Mouse (Mus musculus) ES-E14 (cell line): ENCODE measurements at regions not wholly inside any gene's neighbourhood (a gene's known extent, or its start where the extent isn't known, plus 50 kb on each side); places are given as distances from the start of the nearest gene placed in this dataset.

Experiments used
- DNase-seq: peaks from one replicate; pipeline ENCODE4 v3.0.0-alpha.2; 2013; ENCODE audit warnings: low read depth, low spot score
- H3K27ac ChIP-seq: 2 replicates; pipeline ENCODE4 v1.5.1; 2012; ENCODE audit warnings: low read depth, mild to moderate bottlenecking, low read length, moderate library complexity, mixed read lengths; ENCODE audit not compliant: poor library complexity, insufficient read depth, severe bottlenecking
- H3K36me3 ChIP-seq: 2 replicates; pipeline ENCODE4 v1.6.1; 2012; ENCODE audit warnings: mild to moderate bottlenecking, low read length, moderate library complexity, mixed read lengths; ENCODE audit not compliant: control insufficient read depth, poor library complexity, insufficient read depth, severe bottlenecking
- H3K4me1 ChIP-seq, 2 experiments: fragments of 150-350 bp in 1 of 2; sonication (generic) in 1 of 2; 2 replicates each; pipeline ENCODE4 v1.6.1; 2012; ENCODE audit warnings: low read length in 2 of 2, mild to moderate bottlenecking in 1 of 2, mixed read lengths in 1 of 2; ENCODE audit not compliant: control insufficient read depth in 2 of 2, insufficient read depth in 2 of 2, poor library complexity in 1 of 2
- H3K4me3 ChIP-seq, 2 experiments: fragments of 150-350 bp in 1 of 2; sonication (generic) in 1 of 2; 2 replicates each; pipeline ENCODE4 v1.5.1; 2012; ENCODE audit warnings: low read length in 2 of 2, low read depth in 1 of 2, mild to moderate bottlenecking in 1 of 2, mixed read lengths in 1 of 2; ENCODE audit not compliant: insufficient read depth in 1 of 2, poor library complexity in 1 of 2, severe bottlenecking in 1 of 2
- H3K9ac ChIP-seq: 2 replicates; pipeline ENCODE4 v1.6.1; 2012; ENCODE audit warnings: low read depth, mild to moderate bottlenecking, low read length, mixed read lengths; ENCODE audit not compliant: poor library complexity, insufficient read depth, severe bottlenecking
- H3K9me3 ChIP-seq: fragments of 150-350 bp; sonication (generic); 2 replicates; pipeline ENCODE4 v1.6.1; 2012; ENCODE audit warnings: low read depth, mild to moderate bottlenecking, low read length; ENCODE audit not compliant: control insufficient read depth, insufficient read depth
- CHD2 ChIP-seq: IDR thresholded peaks from 2 replicates; pipeline ENCODE4 v1.6.1; 2014; ENCODE audit warnings: mild to moderate bottlenecking, low read depth, low read length, inconsistent platforms
- HCFC1 ChIP-seq: IDR thresholded peaks from 2 replicates; pipeline ENCODE4 v1.6.1; 2012; ENCODE audit warnings: low read length, inconsistent platforms, borderline replicate concordance; ENCODE audit not compliant: insufficient read depth
- MAFK ChIP-seq: IDR thresholded peaks from 2 replicates; pipeline ENCODE4 v1.6.1; 2014; ENCODE audit warnings: mild to moderate bottlenecking, low read depth, low read length, inconsistent platforms; ENCODE audit not compliant: insufficient read depth
- ZC3H11A ChIP-seq: IDR thresholded peaks from 2 replicates; pipeline ENCODE4 v1.6.1; 2012; ENCODE audit warnings: low read depth, mild to moderate bottlenecking, inconsistent platforms, low read length, borderline replicate concordance
- ZNF384 ChIP-seq: IDR thresholded peaks from 2 replicates; pipeline ENCODE4 v1.6.1; 2012; ENCODE audit warnings: low read depth, low read length, inconsistent platforms
- in situ Hi-C, 2 experiments: fragments of 600-800 bp; cut with MboI; formaldehyde crosslinking; loops; one replicate each; pipeline ENCODE4 v1.15.1; 2025; ENCODE audit warnings: low sequenced_read_pairs in 2 of 2, inconsistent platforms in 1 of 2; ENCODE audit not compliant: unreplicated experiment in 2 of 2

- H3K4me1 ChIP-seq = no peaks in the 10 kb centered on the region
- no peak for DNase-seq
- no peaks in the 10 kb centered on the region for H3K36me3 ChIP-seq
- no peak overlapping the region for H3K4me3 ChIP-seq
- no peak for TF ChIP-seq CHD2
- TF ChIP-seq ZC3H11A = no peak
- TF ChIP-seq HCFC1 = no peak
- no peak for TF ChIP-seq ZNF384
- TF ChIP-seq MAFK = no peak
- H3K9me3 ChIP-seq = no peaks in the 10 kb centered on the region
- H3K9ac ChIP-seq = no peak overlapping the region
- in situ Hi-C loops = no loop called here
- H3K27ac ChIP-seq = no peak overlapping the region
These were observed 102.6 kb upstream of the Mtap start for GRCm38 (mm10) chr4:89034299-89034698.

GRCm38 (mm10) chr4:89012681-89013353, 124.1 kb upstream of the Mtap start:
- Histone ChIP-seq H3K4me3 (no peak overlapping the region), H3K9me3 (no peaks in the 10 kb centered on the region), H3K27ac (no peak overlapping the region), H3K36me3 (no peaks in the 10 kb centered on the region), H3K4me1 (no peaks in the 10 kb centered on the region), H3K9ac (no peak overlapping the region)
- no peak for TF ChIP-seq MAFK
- TF ChIP-seq ZNF384 = no peak
- TF ChIP-seq HCFC1 = no peak
- TF ChIP-seq ZC3H11A = no peak
- TF ChIP-seq CHD2 = no peak
- no peak for DNase-seq
- in situ Hi-C loops = no loop called here

- TF ChIP-seq MAFK = no peak
- TF ChIP-seq ZNF384 = no peak
- no peak for TF ChIP-seq HCFC1
- no peak for TF ChIP-seq ZC3H11A
- TF ChIP-seq CHD2 = no peak
- in situ Hi-C loops = no loop called here
- Histone ChIP-seq H3K9ac (no peak overlapping the region), H3K27ac (no peak overlapping the region), H3K4me3 (no peak overlapping the region), H3K9me3 (no peaks in the 10 kb centered on the region), H3K36me3 (no peaks in the 10 kb centered on the region), H3K4me1 (no peaks in the 10 kb centered on the region)
- DNase-seq = no peak
These were observed 128.4 kb upstream of the Mtap start for GRCm38 (mm10) chr4:89008561-89008960.

GRCm38 (mm10) chr4:89001470-89001869, 121.5 kb upstream of the Ifne start:
- Histone ChIP-seq H3K9me3 (no peaks in the 10 kb centered on the region), H3K9ac (no peak overlapping the region), H3K36me3 (no peaks in the 10 kb centered on the region), H3K4me3 (no peak overlapping the region), H3K4me1 (no peaks in the 10 kb centered on the region), H3K27ac (no peak overlapping the region)
- in situ Hi-C loops = no loop called here
- DNase-seq = no peak
- TF ChIP-seq ZC3H11A (no peak), ZNF384 (no peak), CHD2 (no peak), MAFK (no peak), HCFC1 (no peak)

- in situ Hi-C loops = no loop called here
- no peaks in the 10 kb centered on the region for H3K36me3 ChIP-seq
- no peak for DNase-seq
- H3K9me3 ChIP-seq = no peaks in the 10 kb centered on the region
- H3K27ac ChIP-seq = no peak overlapping the region
- no peaks in the 10 kb centered on the region for H3K4me1 ChIP-seq
- H3K4me3 ChIP-seq = no peak overlapping the region
- TF ChIP-seq HCFC1 (no peak), ZNF384 (no peak), ZC3H11A (no peak), CHD2 (no peak), MAFK (no peak)
- H3K9ac ChIP-seq = no peak overlapping the region
These were observed 120.9 kb upstream of the Ifne start for GRCm38 (mm10) chr4:89000855-89001254.
